Mouse (Mus musculus): Measurements from ENCODE around the gene B230104I21Rik. TPM values are rescaled to one million over a fixed set of nuclear protein-coding genes. Genes with fewer than 3 reads are reported as not detected.
A peak's percentile ranks its signal among the peaks of the same experiment; 100 is the strongest.

The B230104I21Rik gene
- total RNA-seq, 2 experiments from 2014 or later = 0.32 to 1.0 TPM

GRCm38 (mm10) chr4:154390333-154391080, 54.6 kb downstream of the B230104I21Rik start:
- peak in 1 of 2 experiments; percentile 24 for DNase-seq (ENCODE audit: extremely low spot score in 1 of 2, low spot score in 1 of 2)

DNA sequence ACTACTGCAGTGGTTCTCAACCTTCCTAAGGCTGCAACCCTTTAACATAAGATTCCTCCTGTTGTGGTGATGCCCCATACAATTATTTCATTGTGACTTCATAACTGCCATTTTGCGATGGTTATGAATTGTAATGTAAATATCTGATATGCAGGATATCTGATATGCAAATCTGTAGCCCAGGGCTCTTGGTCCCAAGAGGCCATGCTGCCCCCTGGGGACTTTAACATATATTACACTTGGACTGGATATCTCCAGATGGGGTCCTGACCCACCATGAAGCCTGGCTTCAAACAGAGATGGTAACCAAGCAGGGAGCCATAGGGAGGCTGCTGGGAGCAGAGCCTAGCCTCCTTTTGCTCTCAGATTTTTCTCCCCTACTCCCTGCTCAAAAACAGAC, 56.7 kb downstream of the B230104I21Rik start:
- DNase-seq (ENCODE audit: extremely low spot score in 1 of 2, low spot score in 1 of 2) = no peak

DNA sequence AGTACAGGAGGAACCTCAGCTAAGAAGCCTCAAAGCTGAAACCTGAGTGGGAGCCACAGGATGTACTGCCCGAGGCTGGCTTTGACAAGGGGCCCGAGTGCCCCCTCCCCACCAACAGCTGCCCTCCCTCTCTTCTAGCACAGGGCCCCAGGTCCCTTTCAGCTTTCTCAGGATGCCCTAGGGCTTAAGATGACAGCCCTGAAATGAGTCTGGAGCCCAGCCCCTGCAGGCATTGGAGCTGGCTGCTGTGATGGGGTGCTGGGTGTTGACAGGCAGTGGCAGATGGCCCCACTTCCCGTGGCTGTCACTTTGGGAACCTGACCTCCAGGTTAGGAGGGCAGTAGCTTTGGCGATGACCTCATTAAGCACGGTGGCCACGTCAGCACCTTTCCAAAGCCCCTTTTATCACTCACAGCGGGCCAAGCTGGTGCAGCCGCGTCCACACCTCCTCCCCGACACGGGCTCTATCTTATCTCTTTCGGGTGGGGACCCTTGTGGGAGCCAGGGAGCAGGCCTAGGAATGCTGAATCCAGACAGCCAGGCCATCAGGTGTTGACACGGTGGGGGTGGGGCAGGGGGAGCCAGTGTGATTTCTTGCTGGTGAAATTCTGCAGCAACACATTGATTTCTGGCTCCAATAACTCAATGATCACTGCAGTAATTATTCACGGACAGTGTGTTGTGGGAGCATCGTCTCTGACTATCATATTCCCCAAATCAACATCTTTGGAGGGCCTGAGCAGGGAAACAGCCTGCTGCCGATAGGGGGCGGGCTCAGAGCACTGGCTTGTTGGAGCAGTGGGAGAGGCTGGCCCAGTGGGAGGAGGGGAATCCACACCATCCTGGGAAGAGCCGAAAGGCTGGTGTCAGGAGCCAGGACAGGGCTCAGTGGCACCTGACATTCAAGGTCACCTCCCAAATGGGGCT, 57.5 kb downstream of the B230104I21Rik start:
- peak; percentile 39 to 68 for DNase-seq (ENCODE audit: extremely low spot score in 1 of 2, low spot score in 1 of 2)

DNA sequence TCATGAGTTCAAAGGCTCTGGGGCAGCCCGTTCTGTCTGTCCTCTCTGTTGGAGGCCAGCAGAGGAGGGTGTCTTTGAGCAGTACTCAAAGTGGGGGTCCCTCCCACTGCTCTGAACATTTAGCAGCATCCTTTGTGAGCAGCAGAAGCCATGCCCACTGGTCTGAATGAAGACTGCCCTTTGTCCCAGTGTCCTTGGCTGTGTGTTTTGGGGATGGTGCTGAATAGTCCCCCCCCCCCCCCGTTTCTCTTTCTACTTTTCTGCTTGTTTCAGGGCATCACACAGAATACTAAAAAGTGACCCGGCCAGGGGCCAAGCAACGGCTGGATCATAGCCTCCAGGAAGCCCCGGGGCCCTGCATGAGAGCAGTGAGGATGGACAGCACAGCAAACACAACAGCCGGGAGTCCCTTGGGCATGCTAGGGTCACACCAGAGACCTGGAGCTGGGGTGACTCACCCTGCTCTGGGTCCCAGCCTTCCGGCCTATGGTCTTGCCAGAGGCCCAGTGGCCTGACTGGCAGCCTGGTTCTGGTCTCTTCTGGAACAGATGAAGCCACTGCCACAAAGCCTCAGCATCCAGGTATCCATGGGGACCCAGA, 58.3 kb downstream of the B230104I21Rik start:
- no peak for DNase-seq (ENCODE audit: extremely low spot score in 1 of 2, low spot score in 1 of 2)

- DNase-seq (ENCODE audit: extremely low spot score in 1 of 2, low spot score in 1 of 2) = no peak
Observed at GRCm38 (mm10) chr4:154396652-154397301, 60.9 kb downstream of the B230104I21Rik start.

Other genes starting within 250 kb of the B230104I21Rik start
- 1 to 10 TPM; 2.4 to 3.1 TPM for gene Trp73, start 195.9 kb upstream of the B230104I21Rik start, total RNA-seq (2021)
- 10 to 100 TPM; 30.5 to 36.0 TPM for gene Wrap73, start 193.8 kb upstream of the B230104I21Rik start, total RNA-seq (2021)
- 100 to 1,000 TPM; 170 to 189 TPM for gene Tprgl, start 175.5 kb upstream of the B230104I21Rik start, total RNA-seq (2021)
- 1 to 10 TPM; 4.9 to 5.6 TPM for gene Megf6, start 165.4 kb upstream of the B230104I21Rik start, total RNA-seq (2021)
- gene Arhgef16, start 34.5 kb upstream of the B230104I21Rik start, total RNA-seq (2021) = under 1 TPM; 0.20 to 0.82 TPM